Mouse (Mus musculus): Measurements from ENCODE around the gene Tex37. TPM values are rescaled to one million over a fixed set of nuclear protein-coding genes. Genes with fewer than 3 reads are reported as not detected.

Tex37 gene
- polyA plus RNA-seq, 1 experiment from 2014 or later: not detected

GRCm38 (mm10) chr6:70910285-70910684, 8.4 kb downstream of the Tex37 start:
- 67% methylated on average over 4 of the region's 4 CpGs for WGBS (ENCODE audit: insufficient replicate concordance)

GRCm38 (mm10) chr6:70909572-70909971, 9.2 kb downstream of the Tex37 start:
- WGBS (ENCODE audit: insufficient replicate concordance): 79% methylated on average over 7 of the region's 7 CpGs
- ATAC-seq (replicated peaks; ENCODE audit: insufficient number of reproducible peaks, low FRiP score, low TSS enrichment): no peak
- no peak overlapping the region for H3K27ac ChIP-seq (ENCODE audit: low read depth, low read length)

More at GRCm38 (mm10) chr6:70910285-70910684, 8.4 kb downstream of the Tex37 start:
- Histone ChIP-seq H3K9me3 (replicated peaks; ENCODE audit: control insufficient read depth, low read length) (no peaks in the 10 kb centered on the region), H3K27ac (ENCODE audit: low read depth, low read length) (no peak overlapping the region), H3K4me2 (no peak overlapping the region), H3K9ac (ENCODE audit: low read depth, low read length) (no peak overlapping the region), H3K4me1 (ENCODE audit: control insufficient read depth, insufficient read depth, low read length) (no peaks in the 10 kb centered on the region), H3K27me3 (ENCODE audit: control insufficient read depth, insufficient read depth, low read length) (peaks cover 2% of the 10 kb centered on the region; the same call in 1 of the 2 replicates), H3K4me3 (ENCODE audit: low read depth, low read length) (no peak overlapping the region), H3K36me3 (ENCODE audit: control insufficient read depth, insufficient read depth, low read length) (peaks cover 7% of the 10 kb centered on the region; the same call in 1 of the 2 replicates)
- ATAC-seq (replicated peaks; ENCODE audit: insufficient number of reproducible peaks, low FRiP score, low TSS enrichment): no peak

GRCm38 (mm10) chr6:70903689-70904088, 15.0 kb downstream of the Tex37 start:
- no peak overlapping the region for H3K27ac ChIP-seq (ENCODE audit: low read depth, low read length)
- ATAC-seq (replicated peaks; ENCODE audit: insufficient number of reproducible peaks, low FRiP score, low TSS enrichment): no peak
- H3K9ac ChIP-seq (ENCODE audit: low read depth, low read length): no peak overlapping the region
- H3K4me1 ChIP-seq (ENCODE audit: control insufficient read depth, insufficient read depth, low read length): no peaks in the 10 kb centered on the region
- no peaks in the 10 kb centered on the region for H3K27me3 ChIP-seq (ENCODE audit: control insufficient read depth, insufficient read depth, low read length)
- peaks cover 24% of the 10 kb centered on the region for H3K36me3 ChIP-seq (ENCODE audit: control insufficient read depth, insufficient read depth, low read length)
- WGBS (ENCODE audit: insufficient replicate concordance): 81% methylated on average over 5 of the region's 5 CpGs
- H3K4me3 ChIP-seq (ENCODE audit: low read depth, low read length): no peak overlapping the region
- no peaks in the 10 kb centered on the region for H3K9me3 ChIP-seq (replicated peaks; ENCODE audit: control insufficient read depth, low read length)
- no peak overlapping the region for H3K4me2 ChIP-seq

More at GRCm38 (mm10) chr6:70909572-70909971, 9.2 kb downstream of the Tex37 start:
- Histone ChIP-seq H3K4me1 (ENCODE audit: control insufficient read depth, insufficient read depth, low read length) (no peaks in the 10 kb centered on the region), H3K36me3 (ENCODE audit: control insufficient read depth, insufficient read depth, low read length) (peaks cover 7% of the 10 kb centered on the region; the same call in 1 of the 2 replicates), H3K9me3 (replicated peaks; ENCODE audit: control insufficient read depth, low read length) (no peaks in the 10 kb centered on the region), H3K4me3 (ENCODE audit: low read depth, low read length) (no peak overlapping the region), H3K4me2 (no peak overlapping the region), H3K9ac (ENCODE audit: low read depth, low read length) (no peak overlapping the region), H3K27me3 (ENCODE audit: control insufficient read depth, insufficient read depth, low read length) (peaks cover 2% of the 10 kb centered on the region; the same call in 1 of the 2 replicates)

- Histone ChIP-seq H3K36me3 (ENCODE audit: control insufficient read depth, insufficient read depth, low read length) (peaks cover 25% of the 10 kb centered on the region), H3K4me1 (ENCODE audit: control insufficient read depth, insufficient read depth, low read length) (no peaks in the 10 kb centered on the region), H3K27me3 (ENCODE audit: control insufficient read depth, insufficient read depth, low read length) (no peaks in the 10 kb centered on the region), H3K9me3 (replicated peaks; ENCODE audit: control insufficient read depth, low read length) (no peaks in the 10 kb centered on the region), H3K27ac (ENCODE audit: low read depth, low read length) (no peak overlapping the region), H3K9ac (ENCODE audit: low read depth, low read length) (no peak overlapping the region), H3K4me3 (ENCODE audit: low read depth, low read length) (no peak overlapping the region), H3K4me2 (no peak overlapping the region)
- no peak for ATAC-seq (replicated peaks; ENCODE audit: insufficient number of reproducible peaks, low FRiP score, low TSS enrichment)
- WGBS (ENCODE audit: insufficient replicate concordance): 49% methylated on average over 8 of the region's 8 CpGs
Measured at GRCm38 (mm10) chr6:70899594-70900003, 19.1 kb downstream of the Tex37 start.

- Histone ChIP-seq H3K36me3 (ENCODE audit: control insufficient read depth, insufficient read depth, low read length) (peaks cover 18% of the 10 kb centered on the region), H3K4me3 (ENCODE audit: low read depth, low read length) (no peak overlapping the region)
Measured at GRCm38 (mm10) chr6:70898166-70898565, 20.6 kb downstream of the Tex37 start.

GRCm38 (mm10) chr6:70887993-70888392, 30.7 kb downstream of the Tex37 start:
- peak overlapping the region; percentile 31 for H3K4me2 ChIP-seq
- no peak overlapping the region for H3K9ac ChIP-seq (ENCODE audit: low read depth, low read length)

More at GRCm38 (mm10) chr6:70898166-70898565, 20.6 kb downstream of the Tex37 start:
- Histone ChIP-seq H3K27me3 (ENCODE audit: control insufficient read depth, insufficient read depth, low read length) (no peaks in the 10 kb centered on the region), H3K27ac (ENCODE audit: low read depth, low read length) (no peak overlapping the region), H3K4me2 (no peak overlapping the region), H3K9ac (ENCODE audit: low read depth, low read length) (no peak overlapping the region), H3K4me1 (ENCODE audit: control insufficient read depth, insufficient read depth, low read length) (no peaks in the 10 kb centered on the region), H3K9me3 (replicated peaks; ENCODE audit: control insufficient read depth, low read length) (no peaks in the 10 kb centered on the region)
- no peak for ATAC-seq (replicated peaks; ENCODE audit: insufficient number of reproducible peaks, low FRiP score, low TSS enrichment)
- WGBS (ENCODE audit: insufficient replicate concordance): 72% methylated on average over 6 of the region's 6 CpGs

GRCm38 (mm10) chr6:70880714-70881304, 37.9 kb downstream of the Tex37 start:
- Histone ChIP-seq H3K4me2 (no peak overlapping the region), H3K9ac (ENCODE audit: low read depth, low read length) (no peak overlapping the region), H3K9me3 (replicated peaks; ENCODE audit: control insufficient read depth, low read length) (no peaks in the 10 kb centered on the region), H3K36me3 (ENCODE audit: control insufficient read depth, insufficient read depth, low read length) (peaks cover 12% of the 10 kb centered on the region; the same call in 1 of the 2 replicates), H3K27me3 (ENCODE audit: control insufficient read depth, insufficient read depth, low read length) (no peaks in the 10 kb centered on the region), H3K4me1 (ENCODE audit: control insufficient read depth, insufficient read depth, low read length) (no peaks in the 10 kb centered on the region), H3K4me3 (ENCODE audit: low read depth, low read length) (no peak overlapping the region), H3K27ac (ENCODE audit: low read depth, low read length) (no peak overlapping the region)
- ATAC-seq (replicated peaks; ENCODE audit: insufficient number of reproducible peaks, low FRiP score, low TSS enrichment): no peak
- 12% methylated on average over 5 of the region's 5 CpGs for WGBS (ENCODE audit: insufficient replicate concordance)

More at GRCm38 (mm10) chr6:70887993-70888392, 30.7 kb downstream of the Tex37 start:
- H3K4me1 ChIP-seq (ENCODE audit: control insufficient read depth, insufficient read depth, low read length): no peaks in the 10 kb centered on the region
- no peak overlapping the region for H3K4me3 ChIP-seq (ENCODE audit: low read depth, low read length)
- ATAC-seq (replicated peaks; ENCODE audit: insufficient number of reproducible peaks, low FRiP score, low TSS enrichment): no peak
- no peaks in the 10 kb centered on the region for H3K27me3 ChIP-seq (ENCODE audit: control insufficient read depth, insufficient read depth, low read length)
- H3K27ac ChIP-seq (ENCODE audit: low read depth, low read length): no peak overlapping the region
- peaks cover 33% of the 10 kb centered on the region for H3K36me3 ChIP-seq (ENCODE audit: control insufficient read depth, insufficient read depth, low read length)
- H3K9me3 ChIP-seq (replicated peaks; ENCODE audit: control insufficient read depth, low read length): no peaks in the 10 kb centered on the region
- WGBS (ENCODE audit: insufficient replicate concordance): 78% methylated on average over 11 of the region's 11 CpGs

GRCm38 (mm10) chr6:70875017-70875416, 43.7 kb downstream of the Tex37 start:
- no peak overlapping the region for H3K9ac ChIP-seq (ENCODE audit: low read depth, low read length)
- H3K4me1 ChIP-seq (ENCODE audit: control insufficient read depth, insufficient read depth, low read length): peaks cover 3% of the 10 kb centered on the region; the same call in 1 of the 2 replicates
- H3K9me3 ChIP-seq (replicated peaks; ENCODE audit: control insufficient read depth, low read length): no peaks in the 10 kb centered on the region
- H3K4me3 ChIP-seq (ENCODE audit: low read depth, low read length): no peak overlapping the region
- WGBS (ENCODE audit: insufficient replicate concordance): 97% methylated on average over 1 of the region's 1 CpGs
- H3K36me3 ChIP-seq (ENCODE audit: control insufficient read depth, insufficient read depth, low read length): no peaks in the 10 kb centered on the region
- H3K27ac ChIP-seq (ENCODE audit: low read depth, low read length): no peak overlapping the region
- no peak for ATAC-seq (replicated peaks; ENCODE audit: insufficient number of reproducible peaks, low FRiP score, low TSS enrichment)
- no peak overlapping the region for H3K4me2 ChIP-seq
- no peaks in the 10 kb centered on the region for H3K27me3 ChIP-seq (ENCODE audit: control insufficient read depth, insufficient read depth, low read length)
